Mouse (Mus musculus) liver, embryonic 12.5 days (tissue): Measurements from ENCODE around the gene Ddx5. TPM values are rescaled to one million over a fixed set of nuclear protein-coding genes. Genes with fewer than 3 reads are reported as not detected.

Experiments
- ATAC-seq: fragments of 200-750 bp; cut with Nextera tagmentation; 2 replicates; pipeline ENCODE4 v1.8.0; 2017; ENCODE audit warnings: moderate number of reproducible peaks, mild to moderate bottlenecking, moderate library complexity
- H3K27ac ChIP-seq: fragments of 300-500 bp; sonication (generic); 2 replicates; pipeline ENCODE4 v1.5.1; 2016; ENCODE audit warnings: mild to moderate bottlenecking
- H3K27me3 ChIP-seq: fragments of 300-500 bp; sonication (generic); replicated peaks from 2 replicates; pipeline ENCODE4 v1.6.1; 2016; ENCODE audit warnings: mild to moderate bottlenecking, moderate library complexity
- H3K36me3 ChIP-seq: fragments of 300-500 bp; sonication (generic); 2 replicates; pipeline ENCODE4 v1.6.1; 2016; ENCODE audit warnings: mild to moderate bottlenecking, moderate library complexity
- H3K4me1 ChIP-seq: fragments of 300-500 bp; sonication (generic); 2 replicates; pipeline ENCODE4 v1.6.1; 2016
- H3K4me2 ChIP-seq: fragments of 300-500 bp; sonication (generic); 2 replicates; pipeline ENCODE4 v1.6.1; 2016; ENCODE audit warnings: mild to moderate bottlenecking, moderate library complexity
- H3K4me3 ChIP-seq: fragments of 300-500 bp; sonication (generic); 2 replicates; pipeline ENCODE4 v1.5.1; 2016; ENCODE audit warnings: mild to moderate bottlenecking, moderate library complexity
- H3K9ac ChIP-seq: fragments of 300-500 bp; sonication (generic); 2 replicates; pipeline ENCODE4 v1.6.1; 2016; ENCODE audit warnings: mild to moderate bottlenecking, moderate library complexity
- H3K9me3 ChIP-seq: fragments of 300-500 bp; sonication (generic); replicated peaks from 2 replicates; pipeline ENCODE4 v1.6.1; 2016; ENCODE audit warnings: mild to moderate bottlenecking, moderate library complexity
- WGBS: fragments of 180-500 bp; shearing (Covaris S2); methylation state at CpG from one replicate; pipeline ENCODE4 v1.1.7; 2016; ENCODE audit not compliant: insufficient replicate concordance; 5-methylcytosine and 5-hydroxymethylcytosine counted together
- polyA plus RNA-seq: library from polyadenylated mRNA; unstranded; fragments of >200 nt; fragmentation: Nextera tagmentation; extraction: Ambion mirVana; gene quantifications from 2 replicates; pipeline ENCODE4 v1.2.1, GENCODE M21; 2016

Gene Ddx5
- polyA plus RNA-seq, 1 experiment from 2014 or later = 174 TPM

DNA sequence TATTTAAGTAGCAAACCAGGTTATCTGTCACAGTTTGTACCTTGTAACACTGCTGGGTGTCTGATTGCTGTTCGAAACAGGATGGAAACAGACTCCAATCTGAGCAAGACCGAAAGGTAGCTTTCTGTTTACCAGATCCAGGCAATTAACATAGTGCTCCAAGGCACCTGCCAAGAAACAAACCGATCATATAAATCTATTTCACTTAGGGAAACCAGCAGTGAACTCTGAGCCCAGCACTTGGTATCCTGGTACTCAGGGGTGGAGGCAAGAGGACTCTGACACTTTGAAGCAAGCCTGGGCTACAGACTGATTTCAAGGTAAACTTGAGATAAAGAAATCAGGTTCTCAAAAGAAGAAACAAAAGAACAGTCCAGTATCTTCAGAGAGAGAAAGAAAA lies 11.6 kb downstream of the Ddx5 start:
- H3K9ac ChIP-seq = peak overlapping the region; percentile 36; the same call in 1 of the 2 replicates
- H3K9me3 ChIP-seq = no peaks in the 10 kb centered on the region
- no peak overlapping the region for H3K27ac ChIP-seq
- H3K4me1 ChIP-seq = peaks cover 42% of the 10 kb centered on the region
- peak overlapping the region; percentile 87 for H3K4me2 ChIP-seq
- no peak for ATAC-seq
- H3K36me3 ChIP-seq = peaks cover 76% of the 10 kb centered on the region
- 87% methylated on average over 3 of the region's 3 CpGs for WGBS
- H3K4me3 ChIP-seq = 0 out of 2 replicates have a peak overlapping the region, but pooled peaks have one; percentile 16
- no peaks in the 10 kb centered on the region for H3K27me3 ChIP-seq

DNA sequence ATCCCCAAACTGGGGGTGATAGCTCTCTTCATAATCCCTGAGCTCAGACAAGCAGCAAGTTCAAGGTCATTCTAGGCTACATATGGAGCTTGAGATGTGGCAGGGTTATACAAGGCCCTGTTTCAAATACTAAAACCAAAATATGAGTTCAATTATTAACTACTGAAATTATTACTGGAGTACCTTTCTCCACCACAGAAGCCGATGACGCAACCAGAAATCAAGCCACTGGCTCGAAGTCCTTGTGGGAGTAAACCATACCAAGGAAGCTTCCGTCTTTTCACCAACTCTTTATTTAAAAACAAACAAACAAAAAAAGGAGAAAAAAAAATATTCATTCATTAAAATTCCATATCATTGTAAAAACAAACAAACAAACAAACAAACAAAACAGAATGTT lies 12.0 kb downstream of the Ddx5 start:
- Histone ChIP-seq H3K9ac (no peak overlapping the region), H3K4me3 (no peak overlapping the region), H3K4me2 (no peak overlapping the region), H3K27me3 (no peaks in the 10 kb centered on the region), H3K36me3 (peaks cover 76% of the 10 kb centered on the region), H3K9me3 (no peaks in the 10 kb centered on the region), H3K4me1 (peaks cover 37% of the 10 kb centered on the region), H3K27ac (no peak overlapping the region)
- WGBS = 81% methylated on average over 4 of the region's 4 CpGs
- ATAC-seq = no peak

DNA sequence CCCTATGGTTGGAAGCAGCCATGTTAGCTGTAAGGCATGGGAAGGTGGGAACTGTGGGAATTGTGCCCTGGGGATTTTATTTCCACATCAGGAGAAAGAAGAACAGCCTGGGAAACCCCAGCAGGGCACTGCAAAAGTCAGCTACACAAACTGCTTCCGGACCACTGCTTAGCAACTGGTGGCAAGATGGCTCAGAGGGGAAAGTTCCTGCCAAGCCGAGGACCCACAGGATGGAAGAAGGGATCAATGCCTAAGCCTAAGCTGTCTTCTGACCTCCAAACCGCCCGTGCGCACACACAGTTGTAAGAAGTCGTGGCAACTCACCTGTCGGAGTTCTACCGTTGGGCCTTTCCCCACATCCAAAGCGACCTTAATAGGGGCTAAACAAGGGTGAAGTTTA lies 15.9 kb downstream of the Ddx5 start:
- Histone ChIP-seq H3K4me1 (peaks cover 23% of the 10 kb centered on the region), H3K27ac (no peak overlapping the region), H3K4me2 (no peak overlapping the region), H3K9me3 (peaks cover 4% of the 10 kb centered on the region; the same call in 1 of the 2 replicates), H3K4me3 (no peak overlapping the region), H3K36me3 (peaks cover 93% of the 10 kb centered on the region), H3K9ac (no peak overlapping the region), H3K27me3 (no peaks in the 10 kb centered on the region)
- WGBS = 85% methylated on average over 9 of the region's 9 CpGs
- ATAC-seq = no peak

DNA sequence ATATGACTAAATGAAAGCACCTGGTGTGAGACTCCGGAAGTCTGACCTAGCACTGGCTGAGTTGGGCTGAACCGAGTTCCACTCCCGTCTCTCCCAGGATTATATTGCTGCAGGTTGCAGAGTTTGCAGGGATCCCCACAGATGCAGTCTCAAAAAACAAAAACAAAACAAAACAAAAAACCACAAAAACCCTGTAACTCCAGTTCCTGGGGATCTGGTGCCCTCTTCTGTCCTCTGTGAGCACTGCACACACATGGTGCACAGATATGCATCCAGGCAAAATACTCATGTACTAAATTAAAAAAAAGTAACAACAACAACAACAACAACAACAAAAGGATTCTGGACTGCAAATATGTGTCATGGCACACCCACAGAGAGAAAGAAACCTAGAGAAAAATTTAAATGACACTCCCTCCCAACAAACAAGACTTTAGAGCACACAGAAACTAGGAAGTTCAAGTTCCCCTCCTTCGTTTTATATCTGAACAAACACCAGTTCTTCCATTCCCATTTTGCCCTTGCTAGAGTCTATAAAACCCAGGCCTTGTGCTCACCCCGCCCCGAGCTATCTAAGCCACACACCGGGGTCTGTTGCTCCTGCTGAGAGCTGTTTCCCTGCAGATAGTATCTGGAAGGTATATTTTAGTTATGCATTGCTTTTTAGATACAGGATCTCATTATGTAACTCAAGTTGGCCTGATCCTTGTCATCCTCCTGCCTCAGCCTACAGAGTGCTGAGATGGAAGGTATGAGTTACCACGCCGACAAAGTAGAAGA lies 18.6 kb downstream of the Ddx5 start:
- H3K36me3 ChIP-seq = peaks cover 98% of the 10 kb centered on the region
- peak; percentile 65 for ATAC-seq
- 66% methylated on average over 9 of the region's 9 CpGs for WGBS

DNA sequence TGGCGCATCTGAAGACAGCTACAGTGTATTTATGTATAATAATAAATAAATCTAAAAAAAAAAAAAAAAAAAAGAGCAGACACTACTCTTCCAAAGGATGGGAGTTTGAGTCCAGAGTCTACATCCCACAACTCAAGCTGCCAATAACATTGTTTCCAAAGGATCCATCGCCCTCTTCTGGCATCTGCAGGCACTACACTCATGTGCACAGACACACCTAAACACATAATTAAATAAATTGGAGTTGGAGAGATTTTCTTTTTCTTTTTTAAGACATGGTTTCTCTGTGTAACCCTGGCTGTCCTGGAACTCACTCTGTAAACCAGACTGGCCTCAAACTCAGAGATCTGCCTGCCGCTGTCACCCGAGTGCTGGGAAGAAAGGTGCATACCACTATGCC lies 21.5 kb downstream of the Ddx5 start:
- H3K4me3 ChIP-seq = no peak overlapping the region
- ATAC-seq = no peak
- 84% methylated on average over 4 of the region's 4 CpGs for WGBS
- H3K9ac ChIP-seq = no peak overlapping the region
- H3K4me2 ChIP-seq = no peak overlapping the region
- peaks cover 78% of the 10 kb centered on the region for H3K36me3 ChIP-seq
- peaks cover 10% of the 10 kb centered on the region; the same call in 1 of the 2 replicates for H3K9me3 ChIP-seq
- no peaks in the 10 kb centered on the region for H3K27me3 ChIP-seq
- no peak overlapping the region for H3K27ac ChIP-seq
- H3K4me1 ChIP-seq = peaks cover 25% of the 10 kb centered on the region

More for the DNA sequence above, 18.6 kb downstream of the Ddx5 start:
- peaks cover 6% of the 10 kb centered on the region; the same call in 1 of the 2 replicates for H3K4me1 ChIP-seq
- H3K4me3 ChIP-seq = no peak overlapping the region
- H3K27ac ChIP-seq = no peak overlapping the region
- H3K9ac ChIP-seq = no peak overlapping the region
- H3K9me3 ChIP-seq = peaks cover 10% of the 10 kb centered on the region; the same call in 1 of the 2 replicates
- H3K27me3 ChIP-seq = no peaks in the 10 kb centered on the region
- H3K4me2 ChIP-seq = no peak overlapping the region

DNA sequence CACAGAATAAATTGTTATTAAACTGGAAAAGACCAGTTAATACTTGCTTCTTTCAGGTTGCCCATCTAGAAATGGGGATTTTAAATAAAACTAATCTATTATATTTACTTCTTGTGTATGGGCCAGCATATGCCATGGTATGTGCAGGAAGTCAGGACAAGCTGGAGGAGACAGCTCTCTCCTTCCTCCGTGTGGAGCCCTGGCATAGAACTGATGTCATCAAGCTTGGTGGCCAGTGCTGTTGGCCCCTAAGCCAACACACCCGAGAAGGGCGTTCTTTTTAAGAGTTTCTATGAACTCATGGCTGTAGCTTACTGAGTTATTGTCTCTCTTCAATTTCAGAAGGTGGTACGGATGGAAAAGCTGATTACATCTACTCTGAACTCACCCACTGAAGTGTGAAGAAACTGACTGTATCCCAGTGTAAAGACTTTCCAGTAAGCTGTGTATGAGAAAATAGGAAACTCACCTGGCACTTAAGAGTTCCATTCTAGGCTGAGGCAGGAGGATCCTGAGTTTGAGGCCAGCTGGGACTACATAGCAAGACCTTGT lies 22.3 kb downstream of the Ddx5 start:
- Histone ChIP-seq H3K27me3 (no peaks in the 10 kb centered on the region), H3K9ac (no peak overlapping the region), H3K4me3 (no peak overlapping the region), H3K9me3 (peaks cover 10% of the 10 kb centered on the region; the same call in 1 of the 2 replicates), H3K4me2 (no peak overlapping the region), H3K27ac (no peak overlapping the region), H3K4me1 (peaks cover 33% of the 10 kb centered on the region), H3K36me3 (peaks cover 69% of the 10 kb centered on the region)
- no peak for ATAC-seq
- whole genome bisulfite sequencing = 77% methylated on average over 4 of the region's 4 CpGs

DNA sequence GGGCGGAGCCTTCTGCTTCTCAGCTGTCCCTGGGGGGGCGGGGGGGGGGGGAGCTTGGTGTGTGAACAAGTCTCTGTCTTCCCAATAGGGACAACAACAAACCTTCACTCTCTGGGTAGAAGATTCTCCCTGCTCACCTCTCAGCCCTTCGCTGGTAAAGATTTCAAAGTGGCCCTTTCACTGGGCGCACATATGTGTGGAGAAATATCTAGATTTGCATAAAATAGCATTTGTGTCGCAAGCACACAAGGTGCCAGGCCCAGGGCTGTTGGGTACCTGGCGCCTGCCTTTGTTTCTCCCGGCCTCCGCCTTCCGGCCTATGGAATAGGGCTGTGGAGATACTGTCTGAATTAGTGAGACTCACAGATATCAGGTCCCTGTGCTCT lies 26.2 kb downstream of the Ddx5 start:
- ATAC-seq = 0 out of 2 replicates have a peak, but pooled peaks have one; percentile 9
- Histone ChIP-seq H3K4me2 (no peak overlapping the region), H3K4me3 (no peak overlapping the region), H3K9me3 (peaks cover 4% of the 10 kb centered on the region; the same call in 1 of the 2 replicates), H3K4me1 (peaks cover 35% of the 10 kb centered on the region), H3K36me3 (peaks cover 31% of the 10 kb centered on the region), H3K9ac (no peak overlapping the region), H3K27ac (peak overlapping the region; percentile 64), H3K27me3 (no peaks in the 10 kb centered on the region)
- 44% methylated on average over 9 of the region's 9 CpGs for WGBS

DNA sequence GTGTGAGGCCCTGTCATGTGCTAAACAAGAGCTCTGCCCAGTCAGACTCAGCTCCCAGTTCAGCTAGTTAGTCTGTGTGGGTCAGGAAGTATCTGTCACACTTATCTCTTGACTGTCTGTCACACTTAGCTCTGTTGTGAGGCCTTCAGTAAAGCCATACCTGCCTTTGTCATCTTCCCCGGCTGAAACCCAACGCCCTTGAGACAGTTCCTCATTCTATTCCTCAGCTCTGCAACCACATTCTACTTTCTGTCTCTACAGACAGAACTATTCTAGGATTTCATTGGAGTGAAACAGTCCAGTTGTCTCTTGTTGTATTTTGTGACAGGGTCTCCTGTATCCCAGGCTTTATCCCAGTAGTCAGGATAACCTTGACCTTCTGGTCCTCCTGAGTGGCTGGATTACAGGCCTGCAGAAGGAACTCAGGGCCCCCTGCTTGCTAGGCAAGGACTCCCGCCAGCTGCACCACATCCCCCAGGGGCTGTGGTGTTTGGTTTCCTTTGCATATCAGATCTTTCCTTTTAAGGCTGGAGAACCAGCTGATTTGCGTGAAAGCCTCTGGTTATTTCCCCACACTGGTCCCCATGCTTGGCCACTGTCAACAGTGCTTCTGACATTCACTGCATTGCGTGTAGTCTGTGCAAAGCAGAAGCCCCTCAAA lies 26.7 kb downstream of the Ddx5 start:
- Histone ChIP-seq H3K4me1 (peaks cover 40% of the 10 kb centered on the region), H3K4me2 (no peak overlapping the region), H3K27ac (peak overlapping the region; percentile 64), H3K4me3 (no peak overlapping the region), H3K9ac (no peak overlapping the region), H3K36me3 (peaks cover 26% of the 10 kb centered on the region), H3K9me3 (no peaks in the 10 kb centered on the region), H3K27me3 (no peaks in the 10 kb centered on the region)
- peak; percentile 50; the same call in 1 of the 2 replicates for ATAC-seq
- WGBS = 15% methylated on average over 5 of the region's 5 CpGs

DNA sequence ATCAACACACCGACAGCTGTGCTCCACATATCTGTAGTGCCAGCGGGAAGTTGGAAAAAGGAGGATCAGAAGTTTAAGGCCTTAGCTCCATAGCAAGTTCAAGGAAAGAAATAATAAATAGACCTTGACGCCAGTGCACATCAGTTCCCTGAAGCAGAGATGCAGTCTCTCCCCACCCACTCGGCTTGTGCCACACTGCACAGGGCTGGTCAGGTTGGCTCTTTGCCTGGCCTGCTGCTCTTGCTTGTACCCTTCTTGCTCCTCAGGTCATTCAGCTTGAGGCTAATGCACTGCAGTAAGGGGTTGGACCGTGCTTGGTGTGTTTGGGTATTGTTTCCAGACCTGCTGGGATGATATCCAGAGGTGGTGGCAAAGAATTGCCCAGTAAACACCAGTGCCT lies 28.5 kb downstream of the Ddx5 start:
- WGBS = 81% methylated on average over 5 of the region's 5 CpGs
- 0 out of 2 replicates have a peak overlapping the region, but pooled peaks have one; percentile 7 for H3K27ac ChIP-seq
- H3K4me3 ChIP-seq = no peak overlapping the region
- no peaks in the 10 kb centered on the region for H3K27me3 ChIP-seq
- no peak for ATAC-seq
- no peak overlapping the region for H3K4me2 ChIP-seq
- no peak overlapping the region for H3K9ac ChIP-seq
- H3K36me3 ChIP-seq = peaks cover 10% of the 10 kb centered on the region; the same call in 1 of the 2 replicates
- H3K9me3 ChIP-seq = no peaks in the 10 kb centered on the region
- H3K4me1 ChIP-seq = peaks cover 40% of the 10 kb centered on the region

DNA sequence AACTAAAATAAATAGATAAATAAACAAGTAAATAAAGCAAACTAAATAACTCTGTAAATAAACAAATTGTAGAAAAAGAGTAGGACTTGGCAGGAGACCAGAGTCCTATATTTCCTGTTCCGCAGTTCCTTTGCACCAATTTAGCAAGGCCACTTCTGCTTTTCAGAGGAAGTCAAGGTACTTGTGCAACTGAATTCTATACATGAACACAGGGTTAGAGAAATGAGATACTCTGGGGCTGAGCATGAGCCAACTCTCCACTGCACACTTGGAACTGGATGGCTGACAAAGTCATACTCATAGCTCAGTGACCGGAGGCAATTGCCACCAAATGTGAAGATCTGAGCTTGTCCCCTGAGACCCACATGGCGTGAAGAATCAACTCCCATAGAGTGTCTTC lies 30.0 kb downstream of the Ddx5 start:
- no peak for ATAC-seq
- H3K27ac ChIP-seq = no peak overlapping the region
- H3K4me2 ChIP-seq = no peak overlapping the region
- peaks cover 37% of the 10 kb centered on the region for H3K4me1 ChIP-seq
- H3K4me3 ChIP-seq = no peak overlapping the region
- WGBS = 66% methylated on average over 3 of the region's 3 CpGs
- no peaks in the 10 kb centered on the region for H3K27me3 ChIP-seq
- H3K9ac ChIP-seq = no peak overlapping the region
- H3K36me3 ChIP-seq = no peaks in the 10 kb centered on the region
- no peaks in the 10 kb centered on the region for H3K9me3 ChIP-seq

DNA sequence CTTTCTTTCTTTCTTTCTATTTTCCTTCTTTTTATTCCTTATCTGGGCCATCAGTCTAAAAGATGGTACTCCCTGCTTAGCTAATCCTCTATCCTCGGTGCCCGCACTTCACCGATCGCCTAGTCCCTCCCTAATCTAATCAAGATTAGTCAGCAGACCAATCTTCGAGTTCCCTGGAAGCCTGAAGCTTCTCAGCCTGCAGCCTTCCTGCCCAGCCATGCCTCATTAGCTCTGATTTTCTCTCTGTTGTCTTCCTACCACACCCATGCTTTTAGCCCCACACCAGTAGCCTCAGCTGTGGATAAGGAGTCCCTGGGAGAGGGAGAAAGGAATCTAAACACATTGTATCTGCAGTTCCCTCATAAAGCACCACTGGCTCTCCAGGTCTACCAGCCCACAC lies 33.4 kb downstream of the Ddx5 start:
- H3K27ac ChIP-seq = no peak overlapping the region
- peaks cover 30% of the 10 kb centered on the region for H3K4me1 ChIP-seq
- peaks cover 9% of the 10 kb centered on the region; the same call in 1 of the 2 replicates for H3K27me3 ChIP-seq
- H3K9ac ChIP-seq = no peak overlapping the region
- no peak overlapping the region for H3K4me3 ChIP-seq
- no peak overlapping the region for H3K4me2 ChIP-seq
- 43% methylated on average over 5 of the region's 5 CpGs for WGBS
- ATAC-seq = no peak
- H3K9me3 ChIP-seq = no peaks in the 10 kb centered on the region
- no peaks in the 10 kb centered on the region for H3K36me3 ChIP-seq

DNA sequence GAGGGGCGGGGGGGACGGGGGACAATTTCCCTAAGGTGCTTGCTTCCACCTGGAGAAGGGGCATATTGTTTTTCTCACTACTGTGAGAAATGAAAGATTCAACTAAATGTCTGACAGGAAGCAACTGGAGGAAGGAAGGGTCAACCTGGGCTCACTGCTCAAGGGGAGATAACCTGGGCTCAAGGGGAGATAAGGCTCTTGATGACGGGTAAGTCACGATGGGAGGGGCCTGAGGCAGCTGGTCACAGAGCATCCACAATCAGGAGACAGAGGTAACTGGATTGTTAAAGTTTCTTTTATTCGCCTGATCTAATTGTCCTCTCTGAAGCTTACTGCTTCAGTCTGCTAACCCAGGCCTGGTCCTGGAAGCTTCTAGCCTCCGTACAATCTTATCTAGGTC lies 35.7 kb downstream of the Ddx5 start:
- H3K4me1 ChIP-seq = peaks cover 35% of the 10 kb centered on the region
- no peaks in the 10 kb centered on the region for H3K36me3 ChIP-seq
- H3K27me3 ChIP-seq = peaks cover 9% of the 10 kb centered on the region; the same call in 1 of the 2 replicates
- 55% methylated on average over 6 of the region's 6 CpGs for WGBS
- no peaks in the 10 kb centered on the region for H3K9me3 ChIP-seq
- no peak for ATAC-seq
- no peak overlapping the region for H3K4me2 ChIP-seq
- no peak overlapping the region for H3K9ac ChIP-seq
- H3K4me3 ChIP-seq = no peak overlapping the region
- H3K27ac ChIP-seq = no peak overlapping the region
